Mouse (Mus musculus) gastrocnemius, postnatal 10 days (tissue): Measurements from ENCODE around the gene Hist1h3d. TPM values are rescaled to one million over a fixed set of nuclear protein-coding genes. Genes with fewer than 3 reads are reported as not detected.

ENCODE experiments used
- DNase-seq: peaks from one replicate; pipeline ENCODE4 v3.0.0; 2021; ENCODE audit warnings: mixed read lengths
- microRNA-seq, 2 experiments: library from miRNA; unstranded; fragments of <30 nt; microRNA quantifications; one replicate each; pipeline ENCODE4 v1.2.0; 2021
- total RNA-seq, 2 experiments: library from RNA; stranded (reverse); gene quantifications; 2 replicates each; pipeline ENCODE4 v1.2.3; 2021

Hist1h3d gene
- total RNA-seq, 2 experiments from 2014 or later, result 25.8 to 30.6 TPM

DNA sequence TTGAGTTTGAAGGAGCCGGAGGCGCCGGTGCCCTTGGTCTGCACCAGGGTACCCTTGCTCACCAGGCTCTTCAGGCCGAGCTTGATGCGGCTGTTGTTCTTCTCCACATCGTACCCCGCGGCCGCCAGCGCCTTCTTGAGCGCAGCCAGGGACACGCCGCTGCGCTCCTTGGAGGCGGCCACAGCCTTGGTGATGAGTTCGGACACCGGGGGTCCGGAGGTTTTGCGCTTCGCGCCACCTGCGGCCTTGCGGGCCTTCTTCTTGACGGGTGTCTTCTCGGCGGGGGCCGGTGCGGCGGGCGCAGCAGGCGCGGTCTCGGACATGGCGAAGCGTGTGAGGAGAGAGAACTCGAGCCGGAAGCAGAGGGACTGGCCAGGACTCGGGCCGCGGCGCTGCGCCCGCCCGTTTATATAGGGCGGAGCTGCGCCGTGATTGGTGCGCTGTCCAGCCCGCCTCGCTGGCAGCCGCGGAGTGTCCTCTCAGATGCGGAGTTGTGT lies 46.7 kb downstream of the Hist1h3d start, which contains the start of gene Hist1h1e:
Gene Hist1h1e (minus strand): TSS at position 384 of the 497 bp plus-strand sequence.
- peak; percentile 93 for DNase-seq

DNA sequence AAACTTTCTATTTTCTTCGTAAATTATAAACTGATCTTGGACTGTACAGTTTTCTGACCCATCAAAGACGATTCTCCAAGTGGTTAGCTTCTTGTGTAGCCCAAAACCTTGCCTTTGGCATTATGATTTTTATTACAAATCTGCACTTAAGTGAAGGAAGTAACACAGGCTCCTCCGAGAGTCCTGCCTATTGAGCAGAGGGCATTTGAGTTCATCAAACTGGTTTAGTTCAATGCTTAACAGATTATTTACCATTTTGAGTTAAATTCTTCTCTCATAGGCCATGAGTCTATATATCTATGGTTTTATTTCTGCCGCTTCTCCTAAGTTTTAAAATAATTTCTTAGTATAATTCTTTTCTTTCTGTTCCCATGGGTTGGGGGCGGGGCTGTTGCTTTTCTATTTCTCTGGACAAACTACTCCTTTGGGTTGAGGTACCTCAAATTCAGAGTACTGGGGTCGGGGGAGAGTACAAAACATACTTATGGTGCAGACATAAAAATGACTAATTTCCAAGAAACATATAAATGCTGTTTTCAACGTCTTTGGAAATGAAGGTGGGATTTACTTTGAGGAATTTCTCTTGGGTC lies 47.4 kb downstream of the Hist1h3d start:
- DNase-seq, result peak; percentile 8

Small RNA genes lying within 50 kb of the gene (microRNA-seq; reads per million reads assigned to microRNA genes)
- 0 reads per million in 2 experiments for gene Gm44297
- 0 reads per million in 2 experiments for gene Gm44359
- 0 reads per million in 2 experiments for gene Gm44394

Other genes with a start within 250 kb of the Hist1h3d start
- 10 to 100 TPM; 13.2 to 20.8 TPM for gene Zfp322a, start 206.6 kb upstream of the Hist1h3d start, total RNA-seq
- gene Abt1, start 151.9 kb upstream of the Hist1h3d start, total RNA-seq, result 1 to 10 TPM; 4.8 to 5.3 TPM
- gene Btn1a1, start 109.9 kb upstream of the Hist1h3d start, total RNA-seq, result not detected
- under 1 TPM in 1 of 2 experiments, not detected in 1; 0.11 TPM for gene Btn2a2, start 86.9 kb upstream of the Hist1h3d start, total RNA-seq
- gene Hist1h4h, start 44.7 kb upstream of the Hist1h3d start, total RNA-seq, result 100 to 1,000 TPM; 473 to 507 TPM
- 100 to 1,000 TPM; 189 to 190 TPM for gene Hist1h2af, start 41.9 kb upstream of the Hist1h3d start, total RNA-seq
- 10 to 100 TPM; 58.4 to 59.9 TPM for gene Hist1h3g, start 40.3 kb upstream of the Hist1h3d start, total RNA-seq
- 10 to 100 TPM; 11.8 to 13.3 TPM for gene Hist1h2bh, start 32.4 kb upstream of the Hist1h3d start, total RNA-seq
- gene Hist1h3f, start 31.7 kb upstream of the Hist1h3d start, total RNA-seq, result 10 to 100 TPM; 53.8 to 66.7 TPM
- gene Hist1h4f, start 24.1 kb upstream of the Hist1h3d start, total RNA-seq, result 100 to 1,000 TPM; 285 to 328 TPM
- 10 to 100 TPM; 17.8 to 19.5 TPM for gene Hist1h1d, start 22.5 kb upstream of the Hist1h3d start, total RNA-seq
- gene Hist1h3e, start 13.4 kb upstream of the Hist1h3d start, total RNA-seq, result 100 to 1,000 TPM; 121 to 135 TPM
- 10 to 100 TPM; 34.2 to 37.9 TPM for gene Hist1h2ae, start 4.5 kb upstream of the Hist1h3d start, total RNA-seq
- 100 to 1,000 TPM; 245 to 257 TPM for gene Hist1h2bg, start 4.4 kb upstream of the Hist1h3d start, total RNA-seq
- gene Hist1h2bf, start 1.6 kb upstream of the Hist1h3d start, total RNA-seq, result 100 to 1,000 TPM; 121 to 140 TPM
- 10 to 100 TPM; 16.0 to 20.6 TPM for gene Hist1h2ad, start 1.4 kb upstream of the Hist1h3d start, total RNA-seq
- gene Hist1h4d, start 5.8 kb downstream of the Hist1h3d start, total RNA-seq, result 100 to 1,000 TPM; 165 to 171 TPM
- 10 to 100 TPM; 36.6 to 38.0 TPM for gene Hist1h2be, start 45.4 kb downstream of the Hist1h3d start, total RNA-seq
- gene Hist1h1e, start 46.8 kb downstream of the Hist1h3d start, total RNA-seq, result 100 to 1,000 TPM; 182 to 186 TPM
- gene Hist1h2ac, start 108.2 kb downstream of the Hist1h3d start, total RNA-seq, result 1 to 10 TPM; 6.3 to 6.7 TPM
- 10 to 100 TPM; 87.0 to 92.4 TPM for gene Hist1h2bc, start 108.4 kb downstream of the Hist1h3d start, total RNA-seq
- gene Hist1h1t, start 120.1 kb downstream of the Hist1h3d start, total RNA-seq, result under 1 TPM; 0.59 to 0.63 TPM
- gene Hist1h4c, start 122.7 kb downstream of the Hist1h3d start, total RNA-seq, result 100 to 1,000 TPM; 153 to 157 TPM
- 1 to 10 TPM; 8.1 to 9.5 TPM for gene Hfe, start 135.1 kb downstream of the Hist1h3d start, total RNA-seq
- 100 to 1,000 TPM; 361 to 459 TPM for gene Hist1h1c, start 163.0 kb downstream of the Hist1h3d start, total RNA-seq
- 10 to 100 TPM; 86.2 to 86.5 TPM for gene Hist1h3c, start 169.8 kb downstream of the Hist1h3d start, total RNA-seq
- 100 to 1,000 TPM; 106 to 125 TPM for gene Hist1h2bb, start 171.0 kb downstream of the Hist1h3d start, total RNA-seq
- 100 to 1,000 TPM; 187 to 217 TPM for gene Hist1h2ab, start 175.4 kb downstream of the Hist1h3d start, total RNA-seq
- gene Hist1h3b, start 176.5 kb downstream of the Hist1h3d start, total RNA-seq, result 100 to 1,000 TPM; 213 to 261 TPM
- 100 to 1,000 TPM; 131 to 149 TPM for gene Hist1h4b, start 181.2 kb downstream of the Hist1h3d start, total RNA-seq
- gene Hist1h4a, start 185.5 kb downstream of the Hist1h3d start, total RNA-seq, result 100 to 1,000 TPM; 140 to 160 TPM
- 100 to 1,000 TPM; 159 to 176 TPM for gene Hist1h3a, start 186.6 kb downstream of the Hist1h3d start, total RNA-seq
- 100 to 1,000 TPM; 124 to 147 TPM for gene Hist1h1a, start 187.9 kb downstream of the Hist1h3d start, total RNA-seq
- not detected for gene Trim38, start 194.2 kb downstream of the Hist1h3d start, total RNA-seq
- under 1 TPM in 1 of 2 experiments, not detected in 1; 0.11 TPM for gene Slc17a2, start 231.2 kb downstream of the Hist1h3d start, total RNA-seq